Mouse (Mus musculus) frontal cortex, postnatal 36 days (tissue): Measurements from ENCODE around the gene Tspyl3.

ENCODE experiments used
- DNase-seq, 2 experiments: peaks; one replicate each; pipeline ENCODE4 v3.0.0; 2022; ENCODE audit warnings: low spot score in 2 of 2

Gene Tspyl3

GRCm38 (mm10) chr2:153175995-153176570 lies 49.2 kb downstream of the Tspyl3 start:
- DNase-seq = no peak
